In the genomic region with DNA sequence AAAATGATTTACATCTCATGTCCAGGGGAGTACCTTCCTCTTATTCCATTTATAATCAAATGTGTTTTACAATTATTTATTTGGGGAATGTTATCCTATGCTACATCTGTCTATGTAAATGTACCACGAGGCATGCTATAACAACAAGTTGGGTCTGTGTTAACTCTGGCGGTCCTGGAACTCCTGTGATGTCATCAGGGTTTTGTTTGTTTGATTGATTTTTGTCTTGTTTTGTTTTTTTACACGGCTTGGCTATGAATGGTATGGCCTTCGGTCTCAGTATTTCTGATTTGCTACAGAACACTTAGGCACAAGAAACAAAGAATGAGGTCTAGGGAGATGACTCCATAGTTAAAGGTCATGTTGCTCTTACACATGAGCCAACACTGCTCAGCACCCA, we compare ENCODE assay signal across 28 mouse cellular contexts. TPM values are rescaled to one million over a fixed set of nuclear protein-coding genes. Genes with fewer than 3 reads are reported as not detected.
"Had no signal": no experiment of that assay in that cellular context is flagged by ENCODE, and none has a peak within 500 bp of the region (broad histone marks: within the 10 kb centered on the region; RNA-seq: fewer than 3 reads in every experiment).

No protein-coding gene starts in this region.

- H3K4me3 ChIP-seq: embryonic facial prominence, embryonic 10.5 days; embryonic facial prominence, embryonic 12.5 days; embryonic facial prominence, embryonic 13.5 days; embryonic facial prominence, embryonic 15.5 days; erythroblast, embryonic 14.5 days; forebrain, embryonic 10.5 days; forebrain, embryonic 12.5 days; forebrain, embryonic 13.5 days; forebrain, embryonic 15.5 days; gastrocnemius, adult 2 months had no signal

- H3K4me2 ChIP-seq: embryonic facial prominence, embryonic 12.5 days; embryonic facial prominence, embryonic 13.5 days; embryonic facial prominence, embryonic 15.5 days; forebrain, embryonic 12.5 days; forebrain, embryonic 13.5 days; forebrain, embryonic 15.5 days had no signal

- H3K4me1 ChIP-seq: embryonic facial prominence, embryonic 15.5 days had no signal

- H3K9me3 ChIP-seq: embryonic facial prominence, embryonic 10.5 days; embryonic facial prominence, embryonic 12.5 days; embryonic facial prominence, embryonic 13.5 days; embryonic facial prominence, embryonic 15.5 days; forebrain, embryonic 10.5 days; forebrain, embryonic 12.5 days; forebrain, embryonic 13.5 days; forebrain, embryonic 15.5 days had no signal

- H3K36me3 ChIP-seq: embryonic facial prominence, embryonic 10.5 days; embryonic facial prominence, embryonic 12.5 days; embryonic facial prominence, embryonic 13.5 days; embryonic facial prominence, embryonic 15.5 days; forebrain, embryonic 10.5 days; forebrain, embryonic 12.5 days; forebrain, embryonic 15.5 days had no signal

- H3K27ac ChIP-seq: embryonic facial prominence, embryonic 10.5 days; embryonic facial prominence, embryonic 12.5 days; embryonic facial prominence, embryonic 13.5 days; embryonic facial prominence, embryonic 15.5 days; forebrain, embryonic 10.5 days; forebrain, embryonic 12.5 days; forebrain, embryonic 13.5 days; forebrain, embryonic 15.5 days; gastrocnemius, adult 2 months had no signal

- DNase-seq: cerebellum, adult 18-20 months; cerebellum, adult 2 months; cerebellum, adult 8-10 months; cerebellum, adult 9-10 months; cerebellum, adult 9-11 months; cerebellum, postnatal 10 days; cerebellum, postnatal 14 days; cerebellum, postnatal 25 days; cerebellum, postnatal 36 days; embryo, embryonic 11 days; forebrain, postnatal 0 days; gastrocnemius, adult 2 months; gastrocnemius, postnatal 10 days; gastrocnemius, postnatal 14 days; gastrocnemius, postnatal 25 days; gastrocnemius, postnatal 36 days; heart, adult 11 months had no signal

- ATAC-seq: forebrain, embryonic 13.5 days; forebrain, embryonic 14.5 days; forebrain, embryonic 15.5 days; forebrain, embryonic 16.5 days; forebrain, postnatal 0 days had no signal

- H3K9ac ChIP-seq: embryonic facial prominence, embryonic 12.5 days; embryonic facial prominence, embryonic 13.5 days; embryonic facial prominence, embryonic 15.5 days; forebrain, embryonic 12.5 days; forebrain, embryonic 13.5 days; forebrain, embryonic 15.5 days; forebrain, postnatal 0 days had no signal

- H3K27me3 ChIP-seq: embryonic facial prominence, embryonic 12.5 days; embryonic facial prominence, embryonic 13.5 days; embryonic facial prominence, embryonic 15.5 days; forebrain, embryonic 12.5 days; forebrain, embryonic 13.5 days; forebrain, embryonic 15.5 days had no signal

RNA-seq across cellular contexts. Expression of a gene that starts 48.5 kb away (rescaled TPM):
- polyA plus RNA-seq: erythroblast, embryonic 14.5 days had no signal
